Mouse (Mus musculus) myocyte (in vitro differentiated cells): Measurements from ENCODE around the gene Usp48.
"Not testable (repeated sequence)": the region's sequence is repeated elsewhere in the genome, so short reads cannot be mapped to it uniquely, and the experiment has no call there.

Experiments
- CEBPB ChIP-seq: IDR thresholded peaks from 2 replicates; pipeline ENCODE4 v1.6.1; 2011; ENCODE audit warnings: mild to moderate bottlenecking, moderate library complexity; ENCODE audit not compliant: poor library complexity, insufficient read depth, severe bottlenecking
- MAX ChIP-seq: IDR thresholded peaks from one replicate; pipeline ENCODE4 v1.6.1; 2011; ENCODE audit warnings: low read depth, mild to moderate bottlenecking, control low read depth
- MYOD1 ChIP-seq, 3 experiments: IDR thresholded peaks; one replicate each; pipeline ENCODE4 v1.6.1; 2011; ENCODE audit warnings: control low read depth in 2 of 3, low read depth in 2 of 3, mild to moderate bottlenecking in 2 of 3, moderate library complexity in 1 of 3; ENCODE audit not compliant: insufficient read length in 2 of 3, control insufficient read depth in 1 of 3
- POLR2A ChIP-seq: IDR thresholded peaks from one replicate; pipeline ENCODE4 v1.6.1; 2011; ENCODE audit warnings: low read depth, mild to moderate bottlenecking, control low read depth, moderate library complexity; ENCODE audit not compliant: insufficient read length
- POLR2AphosphoS2 ChIP-seq: IDR thresholded peaks from one replicate; pipeline ENCODE4 v1.6.1; 2011; ENCODE audit warnings: low read depth, control low read depth; ENCODE audit not compliant: insufficient read length
- REST ChIP-seq: IDR thresholded peaks from one replicate; pipeline ENCODE4 v1.6.1; 2011; ENCODE audit warnings: mild to moderate bottlenecking, control low read depth, moderate library complexity; ENCODE audit not compliant: insufficient read depth, insufficient read length
- TCF12 ChIP-seq: IDR thresholded peaks from one replicate; pipeline ENCODE4 v1.6.1; 2011; ENCODE audit warnings: mild to moderate bottlenecking, control low read depth; ENCODE audit not compliant: poor library complexity, insufficient read depth, severe bottlenecking
- USF1 ChIP-seq: IDR thresholded peaks from one replicate; pipeline ENCODE4 v1.6.1; 2011; ENCODE audit warnings: low read depth, mild to moderate bottlenecking, control low read depth, moderate library complexity

DNA sequence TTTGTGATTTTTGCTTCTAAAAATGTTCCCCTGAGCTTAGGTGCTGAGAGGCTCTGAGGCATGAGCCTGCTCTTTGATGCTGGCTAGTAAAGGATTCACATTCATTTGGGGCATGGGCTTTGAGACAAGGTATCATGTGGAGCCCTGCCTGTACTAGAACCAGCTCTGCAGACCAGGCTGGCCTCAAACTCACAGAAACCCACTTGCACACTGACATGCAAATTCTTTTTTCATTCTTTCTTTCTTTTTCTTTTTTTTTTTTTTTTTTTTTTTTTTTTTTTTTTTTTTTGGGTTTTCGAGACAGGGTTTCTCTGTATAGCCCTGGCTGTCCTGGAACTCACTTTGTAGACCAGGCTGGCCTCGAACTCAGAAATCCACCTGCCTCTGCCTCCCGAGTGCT lies 4.5 kb upstream of the Usp48 start:
- TF ChIP-seq REST; MAX; MYOD1 (IDR thresholded peaks at IDR 0.05; ENCODE audit: control insufficient read depth in 1 of 3, insufficient read length in 2 of 3, low read depth in 2 of 3); TCF12; POLR2A; USF1; CEBPB; POLR2AphosphoS2: not testable (repeated sequence)
